Mouse (Mus musculus) MEL (cell line): Measurements from ENCODE around the gene Slc29a3.

Experiments
- CHD2 ChIP-seq: IDR thresholded peaks from 2 replicates; pipeline ENCODE4 v1.6.1; 2011; ENCODE audit warnings: low read length, improper control_type of control experiment
- CTCF ChIP-seq, 3 experiments: IDR thresholded peaks in 2 of 3; conservative IDR thresholded peaks in 1 of 3; 2 replicates each; pipeline ENCODE4 v1.5.1; 2011 to 2012; ENCODE audit warnings: low read length in 3 of 3, low read depth in 2 of 3, mild to moderate bottlenecking in 2 of 3, improper control_type of control experiment in 1 of 3, inconsistent platforms in 1 of 3, mixed read lengths in 1 of 3, moderate library complexity in 1 of 3; ENCODE audit not compliant: control insufficient read depth in 1 of 3, insufficient read depth in 1 of 3, poor library complexity in 1 of 3, severe bottlenecking in 1 of 3
- HCFC1 ChIP-seq: IDR thresholded peaks from 2 replicates; pipeline ENCODE4 v1.6.1; 2012; ENCODE audit warnings: low read depth, mild to moderate bottlenecking, inconsistent platforms, low read length, improper control_type of control experiment, moderate library complexity
- MAX ChIP-seq: IDR thresholded peaks from 2 replicates; pipeline ENCODE4 v1.6.1; 2011; ENCODE audit warnings: low read length, improper control_type of control experiment
- MXI1 ChIP-seq: IDR thresholded peaks from 2 replicates; pipeline ENCODE4 v1.6.1; 2011; ENCODE audit warnings: mild to moderate bottlenecking, low read depth, low read length, improper control_type of control experiment
- POLR2A ChIP-seq, 2 experiments: IDR thresholded peaks; 2 replicates each; pipeline ENCODE4 v1.6.1; 2011 to 2012; ENCODE audit warnings: low read length in 2 of 2, mild to moderate bottlenecking in 2 of 2, control low read depth in 1 of 2, improper control_type of control experiment in 1 of 2, low read depth in 1 of 2, moderate library complexity in 1 of 2; ENCODE audit not compliant: control insufficient read depth in 1 of 2, insufficient read depth in 1 of 2, poor library complexity in 1 of 2
- TBP ChIP-seq: IDR thresholded peaks from 2 replicates; pipeline ENCODE4 v1.8.0; 2011; ENCODE audit warnings: low read depth, low read length, improper control_type of control experiment
- TCF12 ChIP-seq: IDR thresholded peaks from 2 replicates; pipeline ENCODE4 v1.6.1; 2014; ENCODE audit warnings: low read depth, mild to moderate bottlenecking, inconsistent platforms, low read length, improper control_type of control experiment, moderate library complexity

DNA sequence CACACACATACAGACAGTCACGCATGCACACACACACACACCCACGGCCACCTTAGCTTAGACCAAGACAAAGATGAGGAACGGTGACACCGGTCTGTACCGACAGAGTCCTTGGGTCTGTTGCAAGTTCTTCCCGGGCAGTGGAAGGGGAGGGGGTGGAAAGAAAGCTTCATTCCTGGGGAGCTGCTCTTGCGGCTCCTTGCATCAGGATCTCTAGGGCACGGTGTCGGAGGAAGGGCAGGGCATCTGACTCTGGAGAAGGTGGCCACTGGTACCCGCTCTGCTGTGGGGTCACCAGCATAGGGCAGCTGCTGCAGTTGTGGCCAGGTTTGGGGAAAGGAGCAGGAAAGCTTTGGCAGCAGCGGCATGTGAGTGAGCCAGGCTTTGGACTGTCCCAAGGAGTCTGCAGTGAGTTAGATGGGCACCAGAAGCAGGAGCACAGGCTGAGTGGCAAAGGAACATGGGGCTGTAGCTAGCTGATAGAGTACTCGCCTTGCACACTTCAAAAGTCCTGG, 49.4 kb upstream of the Slc29a3 start:
- no peak for TF ChIP-seq POLR2A (IDR thresholded peaks at IDR 0.05; ENCODE audit: control insufficient read depth in 1 of 2, insufficient read depth in 1 of 2, low read depth in 1 of 2, low read length in 2 of 2, poor library complexity in 1 of 2)
- no peak for TF ChIP-seq MAX
- no peak for TF ChIP-seq CHD2
- TF ChIP-seq MXI1 = no peak
- no peak for TF ChIP-seq CTCF (IDR thresholded peaks at IDR 0.05 in 2 of 3, conservative IDR thresholded peaks at IDR 0.05 in 1 of 3; ENCODE audit: control insufficient read depth in 1 of 3, insufficient read depth in 1 of 3, low read depth in 2 of 3, low read length in 3 of 3, poor library complexity in 1 of 3, severe bottlenecking in 1 of 3)
- TF ChIP-seq TBP = no peak
- TF ChIP-seq TCF12 = no peak
- no peak for TF ChIP-seq HCFC1
